Mouse (Mus musculus): ENCODE measurements around the gene Rfx2. TPM values are rescaled to one million over a fixed set of nuclear protein-coding genes. Genes with fewer than 3 reads are reported as not detected.
A peak's percentile ranks its signal among the peaks of the same experiment; 100 is the strongest.

The Rfx2 gene
- 13.6 and 16.5 TPM in 2 replicates for polyA plus RNA-seq (2012; rRNA removed)

DNA sequence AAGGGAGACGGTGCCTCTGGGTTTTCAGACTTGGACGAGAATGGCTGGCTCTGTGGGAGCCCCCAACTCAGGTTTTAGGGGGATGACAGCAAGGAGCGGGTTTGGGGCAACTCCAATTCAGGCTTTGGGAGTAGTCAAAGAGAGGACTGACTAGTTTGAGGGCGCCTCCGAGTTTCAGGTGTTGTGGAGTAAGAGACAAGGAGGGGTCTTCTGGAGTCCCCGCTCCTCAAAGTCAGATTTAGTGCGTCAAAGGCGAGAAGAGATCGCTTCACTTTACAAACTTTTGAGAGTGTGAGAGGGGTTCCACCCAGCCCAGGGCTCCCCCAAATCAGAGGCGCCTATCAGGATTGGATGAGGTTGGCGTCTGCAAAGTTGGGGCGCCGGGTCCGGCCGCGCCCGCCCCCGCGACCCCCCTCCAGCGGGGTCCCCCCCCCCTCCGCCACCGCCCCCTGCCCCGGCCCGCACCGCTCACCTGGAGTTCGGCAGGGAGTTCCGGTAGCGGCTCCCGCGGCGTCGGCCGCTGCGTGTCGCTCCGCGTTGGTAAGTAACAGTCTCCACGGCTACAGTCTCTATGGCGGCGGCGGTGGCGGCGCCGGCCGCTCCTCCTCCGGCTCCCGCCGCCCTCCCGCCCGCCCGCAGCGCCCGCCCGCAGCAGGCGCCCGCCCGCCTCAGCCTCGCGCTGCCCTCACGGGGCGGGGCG is at the start of gene Rfx2:
Gene Rfx2 (minus strand): TSS at position 603 of the 700 bp plus-strand sequence.
- Histone ChIP-seq H3K36me3 (ENCODE audit: control insufficient read depth, insufficient read depth, low read length) (no peaks in the 10 kb centered on the region), H3K27me3 (ENCODE audit: control insufficient read depth, insufficient read depth, low read length) (peaks cover 8% of the 10 kb centered on the region), H3K27ac (ENCODE audit: insufficient read depth, low read length) (no peak within 1 kb of the TSS), H3K4me3 (ENCODE audit: extremely low read depth, insufficient read depth, insufficient read length) (peak within 1 kb of the TSS; percentile 64), H3K4me1 (ENCODE audit: control insufficient read depth, insufficient read depth, insufficient read length) (no peaks in the 10 kb centered on the region; the same call in 1 of the 2 replicates)
- no peak for TF ChIP-seq POLR2A (IDR thresholded peaks at IDR 0.05; ENCODE audit: low read depth, low read length)
- no peak for TF ChIP-seq CTCF (IDR thresholded peaks at IDR 0.05; ENCODE audit: extremely low read depth, insufficient read depth, insufficient read length, insufficient replicate concordance)
- WGBS, result under 1% methylated on average over 27 of the region's 62 CpGs
- DNase-seq (ENCODE audit: low read depth in 1 of 2, low spot score in 2 of 2), result peak in 1 of 2 experiments; percentile 13

DNA sequence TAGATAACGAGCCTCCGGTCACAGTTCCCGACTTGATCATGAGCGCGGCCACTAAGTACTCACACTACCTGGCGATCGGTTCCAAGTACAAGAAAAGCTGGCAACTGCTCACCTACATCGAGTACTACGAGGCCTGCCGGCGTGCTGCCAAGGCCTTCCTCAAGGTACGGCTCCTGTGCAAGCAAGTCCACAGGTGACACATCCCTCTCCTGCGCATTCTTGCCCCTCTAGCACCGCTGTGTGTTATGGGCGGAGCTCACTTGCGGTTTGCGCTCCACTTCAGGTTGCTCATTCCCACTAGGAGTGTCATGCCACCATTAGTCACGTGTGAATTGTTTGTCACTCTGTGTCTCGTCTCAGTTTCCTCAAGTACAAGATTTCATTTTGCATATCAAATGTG is 46.6 kb upstream of the Rfx2 start:
- no peak for DNase-seq (ENCODE audit: low read depth in 1 of 2, low spot score in 2 of 2)
- Histone ChIP-seq H3K36me3 (ENCODE audit: control insufficient read depth, insufficient read depth, low read length) (no peaks in the 10 kb centered on the region), H3K27ac (ENCODE audit: insufficient read depth, low read length) (no peak overlapping the region), H3K4me1 (ENCODE audit: control insufficient read depth, insufficient read depth, insufficient read length) (no peaks in the 10 kb centered on the region), H3K27me3 (ENCODE audit: control insufficient read depth, insufficient read depth, low read length) (no peaks in the 10 kb centered on the region), H3K4me3 (ENCODE audit: extremely low read depth, insufficient read depth, insufficient read length) (no peak overlapping the region)
- WGBS, result 94% methylated on average over 19 of the region's 19 CpGs
- TF ChIP-seq CTCF (IDR thresholded peaks at IDR 0.05; ENCODE audit: extremely low read depth, insufficient read depth, insufficient read length, insufficient replicate concordance) (no peak), POLR2A (IDR thresholded peaks at IDR 0.05; ENCODE audit: low read depth, low read length) (no peak)

GRCm38 (mm10) chr17:56876981-56877380 is 46.2 kb upstream of the Rfx2 start:
- H3K27me3 ChIP-seq (ENCODE audit: control insufficient read depth, insufficient read depth, low read length), result no peaks in the 10 kb centered on the region
- DNase-seq (ENCODE audit: low read depth in 1 of 2, low spot score in 2 of 2), result no peak
- no peak for TF ChIP-seq CTCF (IDR thresholded peaks at IDR 0.05; ENCODE audit: extremely low read depth, insufficient read depth, insufficient read length, insufficient replicate concordance)
- no peak for TF ChIP-seq POLR2A (IDR thresholded peaks at IDR 0.05; ENCODE audit: low read depth, low read length)
- no peaks in the 10 kb centered on the region for H3K36me3 ChIP-seq (ENCODE audit: control insufficient read depth, insufficient read depth, low read length)
- H3K4me3 ChIP-seq (ENCODE audit: extremely low read depth, insufficient read depth, insufficient read length), result no peak overlapping the region
- 83% methylated on average over 8 of the region's 8 CpGs for WGBS
- H3K27ac ChIP-seq (ENCODE audit: insufficient read depth, low read length), result no peak overlapping the region
- no peaks in the 10 kb centered on the region for H3K4me1 ChIP-seq (ENCODE audit: control insufficient read depth, insufficient read depth, insufficient read length)

GRCm38 (mm10) chr17:56876465-56876864 is 45.7 kb upstream of the Rfx2 start:
- Histone ChIP-seq H3K4me3 (ENCODE audit: extremely low read depth, insufficient read depth, insufficient read length) (no peak overlapping the region), H3K27ac (ENCODE audit: insufficient read depth, low read length) (no peak overlapping the region), H3K27me3 (ENCODE audit: control insufficient read depth, insufficient read depth, low read length) (no peaks in the 10 kb centered on the region), H3K4me1 (ENCODE audit: control insufficient read depth, insufficient read depth, insufficient read length) (no peaks in the 10 kb centered on the region), H3K36me3 (ENCODE audit: control insufficient read depth, insufficient read depth, low read length) (no peaks in the 10 kb centered on the region)
- WGBS, result 95% methylated on average over 3 of the region's 3 CpGs
- DNase-seq (ENCODE audit: low read depth in 1 of 2, low spot score in 2 of 2), result no peak
- TF ChIP-seq CTCF (IDR thresholded peaks at IDR 0.05; ENCODE audit: extremely low read depth, insufficient read depth, insufficient read length, insufficient replicate concordance) (no peak), POLR2A (IDR thresholded peaks at IDR 0.05; ENCODE audit: low read depth, low read length) (no peak)

- H3K27me3 ChIP-seq (ENCODE audit: control insufficient read depth, insufficient read depth, low read length), result no peaks in the 10 kb centered on the region
- no peak within 1 kb of the TSS for H3K4me3 ChIP-seq (ENCODE audit: extremely low read depth, insufficient read depth, insufficient read length)
- H3K4me1 ChIP-seq (ENCODE audit: control insufficient read depth, insufficient read depth, insufficient read length), result no peaks in the 10 kb centered on the region
- no peak for TF ChIP-seq POLR2A (IDR thresholded peaks at IDR 0.05; ENCODE audit: low read depth, low read length)
- no peak for TF ChIP-seq CTCF (IDR thresholded peaks at IDR 0.05; ENCODE audit: extremely low read depth, insufficient read depth, insufficient read length, insufficient replicate concordance)
- 68% methylated on average over 12 of the region's 12 CpGs for WGBS
- no peak within 1 kb of the TSS for H3K27ac ChIP-seq (ENCODE audit: insufficient read depth, low read length)
- no peak for DNase-seq (ENCODE audit: low read depth in 1 of 2, low spot score in 2 of 2)
- H3K36me3 ChIP-seq (ENCODE audit: control insufficient read depth, insufficient read depth, low read length), result no peaks in the 10 kb centered on the region
These were observed 44.3 kb upstream of the Rfx2 start, which contains the start of gene 1700061G19Rik for GRCm38 (mm10) chr17:56874936-56875651. 1700061G19Rik (plus strand) TSS chr17:56875477.

DNA sequence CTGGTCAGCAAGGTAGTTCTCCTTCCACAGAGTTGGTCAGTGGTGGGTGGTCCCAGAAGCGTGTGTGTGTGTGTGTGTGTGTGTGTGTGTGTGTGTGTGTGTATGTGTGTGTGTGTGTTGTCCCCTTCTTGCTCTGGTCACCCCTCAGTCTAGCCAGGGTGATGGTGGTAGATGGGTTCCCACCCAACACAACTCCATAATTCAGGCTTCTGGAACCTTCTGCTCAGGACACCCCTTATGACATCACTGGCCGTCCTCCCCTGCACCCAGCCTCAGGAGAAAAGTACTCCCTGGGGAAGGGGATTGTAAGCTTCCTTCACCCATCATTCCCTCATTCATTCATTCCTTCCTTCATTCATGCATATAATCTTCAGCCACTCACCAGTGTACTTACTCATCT is 43.4 kb upstream of the Rfx2 start, which contains the start of gene Acsbg2:
Gene Acsbg2 (minus strand): TSS at position 211 of the 400 bp plus-strand sequence.
- H3K27ac ChIP-seq (ENCODE audit: insufficient read depth, low read length), result no peak within 1 kb of the TSS
- TF ChIP-seq CTCF (IDR thresholded peaks at IDR 0.05; ENCODE audit: extremely low read depth, insufficient read depth, insufficient read length, insufficient replicate concordance) (no peak), POLR2A (IDR thresholded peaks at IDR 0.05; ENCODE audit: low read depth, low read length) (no peak)
- DNase-seq (ENCODE audit: low read depth in 1 of 2, low spot score in 2 of 2), result no peak
- H3K27me3 ChIP-seq (ENCODE audit: control insufficient read depth, insufficient read depth, low read length), result no peaks in the 10 kb centered on the region
- no peak within 1 kb of the TSS for H3K4me3 ChIP-seq (ENCODE audit: extremely low read depth, insufficient read depth, insufficient read length)
- WGBS, result 98% methylated on average over 2 of the region's 2 CpGs
- H3K4me1 ChIP-seq (ENCODE audit: control insufficient read depth, insufficient read depth, insufficient read length), result no peaks in the 10 kb centered on the region
- no peaks in the 10 kb centered on the region for H3K36me3 ChIP-seq (ENCODE audit: control insufficient read depth, insufficient read depth, low read length)
